Mouse (Mus musculus): Measurements from ENCODE around the gene T2. TPM values are rescaled to one million over a fixed set of nuclear protein-coding genes. Genes with fewer than 3 reads are reported as not detected.
A peak's percentile ranks its signal among the peaks of the same experiment; 100 is the strongest.
"Not testable (repeated sequence)": the region's sequence is repeated elsewhere in the genome, so short reads cannot be mapped to it uniquely, and the experiment has no call there.

T2 gene
- total RNA-seq, 1 experiment from 2014 or later: not detected

GRCm38 (mm10) chr17:8360876-8361275 lies 5.1 kb downstream of the T2 start:
- no peak for ATAC-seq (ENCODE audit: extremely low read depth, insufficient number of reproducible peaks, low FRiP score, poor library complexity, severe bottlenecking)

- ATAC-seq (ENCODE audit: extremely low read depth, insufficient number of reproducible peaks, low FRiP score, poor library complexity, severe bottlenecking): no peak
Measured at GRCm38 (mm10) chr17:8361281-8362103, 5.7 kb downstream of the T2 start.

GRCm38 (mm10) chr17:8367514-8368480 lies 12.0 kb downstream of the T2 start:
- no peak for ATAC-seq (ENCODE audit: extremely low read depth, insufficient number of reproducible peaks, low FRiP score, poor library complexity, severe bottlenecking)

GRCm38 (mm10) chr17:8368570-8368969 lies 12.8 kb downstream of the T2 start:
- no peak for ATAC-seq (ENCODE audit: extremely low read depth, insufficient number of reproducible peaks, low FRiP score, poor library complexity, severe bottlenecking)

DNA sequence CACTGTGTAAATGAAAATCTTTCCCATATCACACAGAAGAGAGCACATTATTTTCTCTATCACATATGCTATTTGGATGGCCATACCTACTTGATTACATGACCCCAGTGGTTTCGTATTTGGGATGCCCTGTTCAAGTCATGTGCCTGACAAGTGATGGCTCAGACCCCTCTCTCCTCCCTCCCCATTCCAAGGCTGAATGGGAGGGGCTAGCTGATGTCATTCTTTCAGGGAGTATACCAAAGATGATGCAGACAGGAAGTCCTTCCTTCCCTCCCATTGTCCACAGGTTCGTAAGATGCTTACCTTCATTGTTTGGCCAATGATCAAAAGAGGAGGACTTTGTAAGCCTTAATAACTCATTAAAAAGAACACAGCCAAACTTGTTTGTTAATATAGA lies 13.4 kb downstream of the T2 start:
- no peak for ATAC-seq (ENCODE audit: extremely low read depth, insufficient number of reproducible peaks, low FRiP score, poor library complexity, severe bottlenecking)

DNA sequence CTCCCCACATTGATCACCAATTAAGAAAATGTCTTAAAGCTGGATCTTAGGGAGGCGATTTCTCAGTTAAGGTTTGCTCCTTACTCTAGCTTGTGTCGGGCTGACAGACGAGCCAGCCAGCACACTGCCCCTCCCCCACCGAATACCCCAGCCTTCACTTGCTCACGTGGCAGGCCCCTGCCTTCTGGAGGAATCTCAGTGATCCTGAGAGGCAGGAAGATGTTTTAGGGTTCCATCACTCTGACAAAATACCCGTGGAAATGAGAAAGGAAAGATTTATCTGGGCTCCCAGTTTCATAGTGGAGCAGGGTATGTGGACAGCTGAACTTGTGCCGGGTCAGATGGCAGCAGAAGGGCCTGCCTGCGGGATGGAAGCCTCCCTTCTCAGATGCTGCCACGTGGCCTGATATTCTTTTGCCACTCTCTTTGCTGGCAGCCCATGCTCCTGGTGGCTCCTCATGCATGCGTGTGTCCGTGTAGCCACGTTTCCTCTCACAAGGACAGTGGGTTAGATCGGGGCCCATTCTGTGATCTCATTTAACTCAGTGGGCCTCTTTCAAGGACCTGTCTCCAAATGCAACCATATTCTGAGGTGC lies 14.9 kb downstream of the T2 start:
- no peak for ATAC-seq (ENCODE audit: extremely low read depth, insufficient number of reproducible peaks, low FRiP score, poor library complexity, severe bottlenecking)

- no peak for ATAC-seq (ENCODE audit: extremely low read depth, insufficient number of reproducible peaks, low FRiP score, poor library complexity, severe bottlenecking)
Measured at GRCm38 (mm10) chr17:8371834-8372233, 16.0 kb downstream of the T2 start.

DNA sequence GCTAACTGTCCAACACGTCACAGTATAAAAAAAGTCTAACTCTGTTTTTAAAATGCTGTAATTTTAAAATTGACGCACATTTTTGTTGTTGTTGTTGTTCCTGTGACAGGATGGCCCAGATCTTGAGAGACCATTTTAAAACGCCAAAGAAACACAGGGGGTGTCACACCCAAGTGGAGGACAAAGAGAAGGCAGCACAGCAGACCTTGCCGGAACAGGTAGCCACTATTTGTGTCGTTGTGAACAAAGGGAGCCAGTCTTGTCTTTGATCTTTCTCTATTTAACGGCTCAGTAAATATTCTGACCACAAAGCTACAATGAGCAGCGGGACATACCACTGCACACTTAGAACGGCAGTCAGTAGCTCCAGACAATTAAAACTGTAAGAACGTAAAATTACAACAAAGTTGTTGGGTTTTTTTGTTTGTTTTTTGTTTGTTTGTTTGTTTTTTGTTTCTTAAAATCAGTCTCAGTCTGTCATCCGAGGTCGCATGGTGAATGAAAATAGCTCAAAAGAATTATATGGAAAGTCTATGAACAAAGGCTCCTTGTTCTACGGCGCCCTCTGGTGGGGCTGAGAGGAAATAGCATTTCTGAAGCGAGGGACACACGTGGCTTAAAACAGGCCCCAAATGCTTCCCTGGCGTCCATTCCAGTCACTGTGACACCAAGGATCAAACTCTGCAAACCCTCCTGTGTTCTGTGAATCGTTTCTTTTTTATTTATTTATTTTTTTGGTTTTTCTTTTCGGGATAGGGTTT lies 16.7 kb downstream of the T2 start:
- ATAC-seq (ENCODE audit: extremely low read depth, insufficient number of reproducible peaks, low FRiP score, poor library complexity, severe bottlenecking): peak; percentile 75

DNA sequence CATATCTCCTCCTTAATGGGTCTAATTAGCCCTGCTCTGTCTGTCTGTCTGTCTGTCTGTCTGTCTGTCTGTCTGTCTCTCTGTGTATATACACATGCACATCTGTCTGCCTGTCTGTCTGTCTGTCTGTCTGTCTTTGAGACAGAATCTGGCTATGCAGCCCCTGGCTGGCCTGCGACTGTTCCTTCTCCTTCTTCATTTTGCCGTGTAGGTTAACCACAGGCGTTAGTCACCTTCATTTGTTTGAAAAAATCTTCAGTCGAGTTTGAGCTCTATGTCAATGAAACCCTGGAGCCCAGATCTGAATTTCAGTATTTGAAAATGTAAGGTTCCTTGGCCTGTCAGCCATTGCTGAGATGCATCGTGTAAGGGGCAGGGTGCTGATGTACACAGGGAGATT lies 21.5 kb downstream of the T2 start:
- ATAC-seq (ENCODE audit: extremely low read depth, insufficient number of reproducible peaks, low FRiP score, poor library complexity, severe bottlenecking): no peak

DNA sequence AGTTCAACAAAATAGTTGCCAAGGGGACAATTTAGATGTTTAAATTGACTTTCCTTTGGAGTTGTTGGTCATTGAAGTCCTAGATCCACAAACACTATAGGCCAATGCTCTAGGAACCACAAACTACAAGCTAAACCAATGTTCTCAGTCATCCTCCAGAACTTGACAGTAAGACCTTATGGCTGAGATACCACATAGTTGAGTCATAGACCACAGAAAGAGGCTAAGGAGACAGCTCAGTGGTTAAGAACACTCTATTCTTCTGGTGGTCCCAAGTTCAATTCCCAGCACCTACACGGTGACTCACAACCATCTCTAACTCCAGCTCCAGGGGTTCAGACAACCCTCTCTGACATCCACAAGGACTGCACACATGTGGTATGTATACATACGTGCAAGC lies 29.6 kb downstream of the T2 start:
- no peak for ATAC-seq (ENCODE audit: extremely low read depth, insufficient number of reproducible peaks, low FRiP score, poor library complexity, severe bottlenecking)

DNA sequence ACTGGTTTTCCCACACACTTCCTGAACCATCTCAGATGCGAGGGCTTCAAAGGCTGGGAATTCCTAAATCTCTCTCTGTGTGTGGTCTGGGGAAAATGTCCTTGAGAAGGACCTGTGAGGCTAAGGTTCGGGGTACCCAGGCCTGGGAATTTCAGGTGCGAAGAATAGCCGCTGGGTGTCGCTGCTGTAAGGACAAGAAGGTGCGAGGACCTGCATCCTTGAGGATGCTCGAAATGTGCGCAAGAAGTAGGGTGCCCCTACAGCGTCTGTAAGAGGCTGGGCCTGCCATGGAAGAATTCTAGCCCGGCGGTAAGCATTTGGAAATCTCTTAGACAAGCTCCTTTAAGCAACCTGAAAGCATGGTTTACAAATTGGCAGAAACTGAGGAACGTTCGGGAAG lies 32.7 kb downstream of the T2 start:
- ATAC-seq (ENCODE audit: extremely low read depth, insufficient number of reproducible peaks, low FRiP score, poor library complexity, severe bottlenecking): no peak

DNA sequence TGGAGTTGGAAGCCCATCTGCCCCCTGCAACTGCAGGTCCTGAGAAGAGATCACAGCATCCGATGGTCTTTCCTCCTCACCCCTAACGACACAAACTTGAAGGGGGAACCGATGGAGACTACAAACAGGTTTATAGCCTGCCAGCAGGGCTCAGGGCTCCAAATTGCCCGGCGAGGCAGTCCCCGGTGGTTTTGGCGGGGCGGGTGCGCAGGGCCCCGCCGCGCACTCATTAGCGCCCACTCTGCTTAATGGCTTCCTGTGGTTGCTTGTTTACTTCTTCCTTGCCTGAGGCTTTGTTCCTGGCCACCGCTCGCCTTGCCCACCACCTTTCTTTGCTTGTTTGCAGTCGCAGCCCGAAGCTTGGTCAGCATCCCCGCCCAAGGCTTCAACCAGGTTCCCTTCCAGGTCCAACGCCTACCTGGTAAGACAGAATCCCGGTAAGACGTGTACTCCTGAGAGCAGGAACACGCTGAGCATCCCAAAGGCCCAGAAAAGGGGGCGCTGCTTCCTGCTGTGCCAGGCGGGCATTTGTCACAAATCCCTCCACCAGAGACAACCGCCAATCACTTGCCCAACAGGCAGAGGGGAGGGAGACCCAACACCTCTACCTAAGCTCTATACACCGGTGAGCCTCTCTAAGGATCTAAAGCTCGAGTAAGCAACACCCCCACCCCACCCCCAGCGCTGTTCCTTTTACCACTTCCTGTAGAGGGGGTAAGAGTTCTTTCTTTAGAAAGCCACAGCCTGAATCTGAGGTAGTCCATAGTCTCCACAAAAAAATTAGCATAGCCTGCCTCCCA lies 33.4 kb downstream of the T2 start:
- ATAC-seq (ENCODE audit: extremely low read depth, insufficient number of reproducible peaks, low FRiP score, poor library complexity, severe bottlenecking): 0 out of 2 replicates have a peak, but pooled peaks have one; percentile 28

GRCm38 (mm10) chr17:8389790-8390095 lies 34.0 kb downstream of the T2 start:
- ATAC-seq (ENCODE audit: extremely low read depth, insufficient number of reproducible peaks, low FRiP score, poor library complexity, severe bottlenecking): no peak

- no peak for ATAC-seq (ENCODE audit: extremely low read depth, insufficient number of reproducible peaks, low FRiP score, poor library complexity, severe bottlenecking)
Measured at GRCm38 (mm10) chr17:8390487-8390886, 34.7 kb downstream of the T2 start.

- ATAC-seq (ENCODE audit: extremely low read depth, insufficient number of reproducible peaks, low FRiP score, poor library complexity, severe bottlenecking): no peak
Measured at GRCm38 (mm10) chr17:8396371-8396770, 40.6 kb downstream of the T2 start.

- ATAC-seq (ENCODE audit: extremely low read depth, insufficient number of reproducible peaks, low FRiP score, poor library complexity, severe bottlenecking): no peak
Measured at GRCm38 (mm10) chr17:8397946-8398345, 42.2 kb downstream of the T2 start.

DNA sequence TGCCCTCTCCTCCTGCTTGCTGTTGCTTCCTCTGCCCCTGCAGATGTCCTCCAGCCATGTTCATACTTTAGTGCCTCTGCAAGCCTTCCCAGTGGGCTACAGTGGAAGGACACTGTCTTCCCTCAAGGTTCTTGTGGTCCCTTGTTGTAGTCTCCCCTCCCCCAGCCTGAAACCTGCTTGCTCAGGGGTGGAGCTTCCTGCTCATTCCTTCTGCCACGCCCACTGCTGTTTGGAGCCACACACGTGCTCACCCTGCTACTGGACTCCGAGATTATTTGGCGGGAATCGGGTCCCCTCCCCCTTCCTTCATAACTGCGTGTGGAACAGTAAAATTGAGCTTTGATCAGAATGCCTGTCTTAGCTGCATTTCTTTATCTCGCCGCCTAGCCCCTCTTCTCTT lies 48.1 kb downstream of the T2 start:
- not testable (repeated sequence) for ATAC-seq (ENCODE audit: extremely low read depth, insufficient number of reproducible peaks, low FRiP score, poor library complexity, severe bottlenecking)

DNA sequence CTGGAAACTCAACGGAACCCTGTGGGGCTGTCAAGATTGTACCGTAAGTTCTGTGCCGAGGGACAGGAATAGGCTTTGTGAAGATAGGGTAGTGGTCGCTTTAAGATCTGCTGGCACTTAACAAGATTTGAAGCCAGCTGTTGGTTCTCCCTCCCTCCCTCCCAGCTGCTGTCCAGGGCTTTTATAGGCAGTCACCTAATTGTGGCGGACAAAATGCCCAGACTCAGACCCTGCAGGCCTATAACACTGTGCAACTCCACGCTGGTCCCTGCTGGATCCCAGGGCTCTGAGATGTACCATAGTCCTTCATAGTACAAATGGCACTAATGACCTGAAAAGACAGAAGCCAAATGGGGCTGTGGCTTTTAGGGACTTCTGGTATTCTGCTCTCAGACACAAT lies 50.5 kb downstream of the T2 start:
- ATAC-seq (ENCODE audit: extremely low read depth, insufficient number of reproducible peaks, low FRiP score, poor library complexity, severe bottlenecking): no peak
